Mouse (Mus musculus): ENCODE measurements around the gene Baz2b. TPM values are rescaled to one million over a fixed set of nuclear protein-coding genes. Genes with fewer than 3 reads are reported as not detected.

The Baz2b gene
- polyA plus RNA-seq, 1 experiment from 2014 or later, result 56.5 TPM

Other genes starting within 250 kb of the Baz2b start
- gene March7, start within 50 bp of the Baz2b start, polyA plus RNA-seq (2014; fragmentation: Nextera tagmentation; extraction: Ambion mirVana), result 78.7 and 82.6 TPM in 2 replicates
- gene Cd302, start 74.6 kb upstream of the Baz2b start, polyA plus RNA-seq (2014; fragmentation: Nextera tagmentation; extraction: Ambion mirVana), result 23.7 and 25.5 TPM in 2 replicates
- 3.5 and 4.0 TPM in 2 replicates for gene Ly75, start 173.5 kb upstream of the Baz2b start, polyA plus RNA-seq (2014; fragmentation: Nextera tagmentation; extraction: Ambion mirVana)

All from embryonic facial prominence, embryonic 11.5 days (tissue).